Mouse (Mus musculus) G1E (cell line): ENCODE data around the gene Slc5a6.

ENCODE experiments used
- CTCF ChIP-seq: IDR thresholded peaks from 2 replicates; pipeline ENCODE4 v1.5.1; 2012; ENCODE audit warnings: low read depth, low read length, inconsistent platforms, mixed read lengths
- GATA1 ChIP-seq: IDR thresholded peaks from 2 replicates; pipeline ENCODE4 v1.6.1; 2012; ENCODE audit warnings: borderline replicate concordance, low read length, inconsistent platforms, mixed read lengths
- TAL1 ChIP-seq: conservative IDR thresholded peaks from 2 replicates; pipeline ENCODE4 v1.6.1; 2012; ENCODE audit warnings: low read depth, low read length, inconsistent platforms, mixed read lengths

DNA sequence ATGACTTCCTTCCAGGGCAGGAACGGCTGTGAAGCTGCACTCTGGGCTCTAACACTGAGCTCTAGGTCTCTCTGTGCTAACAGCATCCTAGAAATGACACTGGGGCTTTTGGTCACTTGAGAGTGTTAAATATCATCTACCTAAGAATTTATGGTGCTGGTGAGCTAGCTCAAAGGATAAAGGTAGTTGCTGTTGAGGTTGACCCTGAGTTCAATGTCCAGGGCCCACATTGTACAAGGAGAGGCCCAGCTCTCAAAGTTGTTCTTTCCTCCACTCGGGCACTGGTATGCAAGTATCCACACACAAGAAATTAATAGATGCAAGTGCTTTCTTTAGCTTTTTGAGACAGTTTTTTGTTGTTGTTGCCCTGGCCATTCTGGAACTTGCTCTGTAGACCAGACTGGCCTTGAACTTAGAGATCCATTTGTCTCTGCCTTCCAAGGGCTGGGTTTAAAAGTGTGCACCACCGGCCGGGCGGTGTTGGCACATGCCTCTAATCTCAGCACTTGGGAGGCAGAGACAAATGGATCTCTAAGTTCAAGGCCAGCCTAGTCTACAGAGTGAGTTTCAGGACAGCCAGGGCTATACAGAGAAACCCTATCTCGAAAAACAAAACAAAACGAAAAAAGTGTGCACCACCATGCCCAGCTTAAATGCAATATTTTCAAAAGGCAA is 10.4 kb downstream of the Slc5a6 start:
- TF ChIP-seq GATA1 (no peak), TAL1 (no peak), CTCF (no peak)
